Mouse (Mus musculus): ENCODE data around the gene Nup54. TPM values are rescaled to one million over a fixed set of nuclear protein-coding genes. Genes with fewer than 3 reads are reported as not detected.

The Nup54 gene
- polyA plus RNA-seq, 1 experiment from 2014 or later: 37.3 TPM

- 45% methylated on average over 18 of the region's 18 CpGs for WGBS
Observed at GRCm38 (mm10) chr5:92392542-92392941, 42.5 kb downstream of the Nup54 start.

GRCm38 (mm10) chr5:92390615-92391014 lies 44.4 kb downstream of the Nup54 start:
- no peak overlapping the region for H3K9ac ChIP-seq (ENCODE audit: low read depth, low read length)
- no peaks in the 10 kb centered on the region for H3K9me3 ChIP-seq (replicated peaks; ENCODE audit: low read length)
- no peak for DNase-seq (ENCODE audit: low spot score)
- TF ChIP-seq CTCF (IDR thresholded peaks at IDR 0.05; ENCODE audit: low read depth): no peak
- peaks cover 5% of the 10 kb centered on the region; the same call in 1 of the 2 replicates for H3K27me3 ChIP-seq (ENCODE audit: insufficient read depth, low read length)
- H3K4me2 ChIP-seq (ENCODE audit: low read length): no peak overlapping the region
- no peak for ATAC-seq (replicated peaks; ENCODE audit: low FRiP score, low read depth)
- no peaks in the 10 kb centered on the region for H3K4me1 ChIP-seq (replicated peaks; ENCODE audit: insufficient read depth, low read length)
- H3K36me3 ChIP-seq (ENCODE audit: insufficient read depth, low read length): no peaks in the 10 kb centered on the region
- H3K4me3 ChIP-seq (replicated peaks; ENCODE audit: low read depth, low read length): no peak overlapping the region
- 64% methylated on average over 8 of the region's 8 CpGs for WGBS
- no peak overlapping the region for H3K27ac ChIP-seq

More at GRCm38 (mm10) chr5:92392542-92392941, 42.5 kb downstream of the Nup54 start:
- no peaks in the 10 kb centered on the region for H3K9me3 ChIP-seq (replicated peaks; ENCODE audit: low read length)
- no peak overlapping the region for H3K27ac ChIP-seq
- no peak overlapping the region for H3K9ac ChIP-seq (ENCODE audit: low read depth, low read length)
- DNase-seq (ENCODE audit: low spot score) (no peak), ATAC-seq (replicated peaks; ENCODE audit: low FRiP score, low read depth) (no peak)
- TF ChIP-seq CTCF (IDR thresholded peaks at IDR 0.05; ENCODE audit: low read depth): no peak
- no peaks in the 10 kb centered on the region for H3K4me1 ChIP-seq (replicated peaks; ENCODE audit: insufficient read depth, low read length)
- H3K4me3 ChIP-seq (replicated peaks; ENCODE audit: low read depth, low read length): peak overlapping the region; percentile 9; the same call in 1 of the 2 replicates
- H3K4me2 ChIP-seq (ENCODE audit: low read length): peak overlapping the region; percentile 34
- no peaks in the 10 kb centered on the region for H3K36me3 ChIP-seq (ENCODE audit: insufficient read depth, low read length)
- H3K27me3 ChIP-seq (ENCODE audit: insufficient read depth, low read length): peaks cover 5% of the 10 kb centered on the region; the same call in 1 of the 2 replicates

- Histone ChIP-seq H3K4me1 (replicated peaks; ENCODE audit: insufficient read depth, low read length) (no peaks in the 10 kb centered on the region), H3K9ac (ENCODE audit: low read depth, low read length) (no peak overlapping the region), H3K27ac (no peak overlapping the region), H3K27me3 (ENCODE audit: insufficient read depth, low read length) (peaks cover 5% of the 10 kb centered on the region; the same call in 1 of the 2 replicates), H3K4me3 (replicated peaks; ENCODE audit: low read depth, low read length) (no peak overlapping the region), H3K9me3 (replicated peaks; ENCODE audit: low read length) (no peaks in the 10 kb centered on the region), H3K4me2 (ENCODE audit: low read length) (no peak overlapping the region), H3K36me3 (ENCODE audit: insufficient read depth, low read length) (no peaks in the 10 kb centered on the region)
- no peak for DNase-seq (ENCODE audit: low spot score)
- no peak for TF ChIP-seq CTCF (IDR thresholded peaks at IDR 0.05; ENCODE audit: low read depth)
- no peak for ATAC-seq (replicated peaks; ENCODE audit: low FRiP score, low read depth)
- WGBS: 82% methylated on average over 2 of the region's 2 CpGs
Observed at GRCm38 (mm10) chr5:92389977-92390376, 45.0 kb downstream of the Nup54 start.

DNA sequence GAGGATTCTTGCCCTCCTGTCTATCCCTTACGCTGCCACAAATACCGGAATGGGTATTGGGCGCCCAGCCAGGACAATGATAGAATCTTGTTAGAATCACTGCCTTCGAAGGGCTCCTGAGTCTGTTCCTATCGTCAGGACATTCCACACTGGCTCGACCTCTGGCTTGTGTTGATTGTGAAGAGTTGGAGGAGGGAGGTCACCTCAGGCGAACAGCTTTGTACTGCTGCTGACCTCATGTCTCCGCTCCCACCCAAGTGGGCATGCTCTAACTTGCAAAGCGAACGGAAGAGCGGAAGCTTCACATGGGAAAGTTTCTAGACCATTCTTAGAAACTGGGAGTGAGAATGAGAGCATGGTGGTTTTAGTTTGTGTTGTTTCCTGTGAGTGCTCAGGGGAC lies 47.6 kb downstream of the Nup54 start:
- peak; percentile 31 for DNase-seq (ENCODE audit: low spot score)
- Histone ChIP-seq H3K4me3 (replicated peaks; ENCODE audit: low read depth, low read length) (no peak overlapping the region), H3K4me1 (replicated peaks; ENCODE audit: insufficient read depth, low read length) (no peaks in the 10 kb centered on the region), H3K9ac (ENCODE audit: low read depth, low read length) (no peak overlapping the region), H3K27me3 (ENCODE audit: insufficient read depth, low read length) (peaks cover 5% of the 10 kb centered on the region; the same call in 1 of the 2 replicates), H3K9me3 (replicated peaks; ENCODE audit: low read length) (no peaks in the 10 kb centered on the region), H3K27ac (peak overlapping the region; percentile 21; the same call in 1 of the 2 replicates), H3K4me2 (ENCODE audit: low read length) (no peak overlapping the region), H3K36me3 (ENCODE audit: insufficient read depth, low read length) (no peaks in the 10 kb centered on the region)
- 47% methylated on average over 11 of the region's 11 CpGs for WGBS
- no peak for TF ChIP-seq CTCF (IDR thresholded peaks at IDR 0.05; ENCODE audit: low read depth)
- no peak for ATAC-seq (replicated peaks; ENCODE audit: low FRiP score, low read depth)

- DNase-seq (ENCODE audit: low spot score): peak; percentile 79
- WGBS: 23% methylated on average over 6 of the region's 6 CpGs
- no peak overlapping the region for H3K4me2 ChIP-seq (ENCODE audit: low read length)
- no peaks in the 10 kb centered on the region for H3K4me1 ChIP-seq (replicated peaks; ENCODE audit: insufficient read depth, low read length)
- no peaks in the 10 kb centered on the region for H3K36me3 ChIP-seq (ENCODE audit: insufficient read depth, low read length)
- peaks cover 5% of the 10 kb centered on the region; the same call in 1 of the 2 replicates for H3K27me3 ChIP-seq (ENCODE audit: insufficient read depth, low read length)
- no peaks in the 10 kb centered on the region for H3K9me3 ChIP-seq (replicated peaks; ENCODE audit: low read length)
- peak; percentile 18; the same call in 1 of the 2 replicates for ATAC-seq (replicated peaks; ENCODE audit: low FRiP score, low read depth)
- no peak overlapping the region for H3K9ac ChIP-seq (ENCODE audit: low read depth, low read length)
- TF ChIP-seq CTCF (IDR thresholded peaks at IDR 0.05; ENCODE audit: low read depth): peak; percentile 56
- H3K4me3 ChIP-seq (replicated peaks; ENCODE audit: low read depth, low read length): no peak overlapping the region
- 0 out of 2 replicates have a peak overlapping the region, but pooled peaks have one; percentile 21 for H3K27ac ChIP-seq
Observed at GRCm38 (mm10) chr5:92386643-92387042, 48.4 kb downstream of the Nup54 start.

DNA sequence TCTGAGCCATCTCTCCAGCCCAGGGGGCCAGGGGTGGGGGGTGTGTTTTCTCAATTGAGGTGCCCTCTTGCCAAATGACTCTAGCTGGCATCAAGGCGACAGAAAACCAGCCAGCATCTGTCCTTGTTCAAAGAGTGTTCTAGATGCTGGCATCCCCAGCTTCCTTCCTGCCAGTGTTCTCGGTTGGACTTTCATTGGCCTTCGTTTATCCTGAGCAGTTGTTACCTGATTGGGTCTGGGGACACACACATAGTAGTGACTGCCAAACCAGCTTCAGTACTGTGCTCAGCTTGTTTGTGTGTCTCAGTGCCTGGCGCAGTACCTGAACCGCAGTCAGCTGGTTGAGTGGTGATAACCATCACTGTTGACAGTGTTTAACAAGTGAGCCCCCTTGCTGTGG lies 48.9 kb downstream of the Nup54 start:
- Histone ChIP-seq H3K4me3 (replicated peaks; ENCODE audit: low read depth, low read length) (no peak overlapping the region), H3K27ac (no peak overlapping the region), H3K4me1 (replicated peaks; ENCODE audit: insufficient read depth, low read length) (no peaks in the 10 kb centered on the region), H3K36me3 (ENCODE audit: insufficient read depth, low read length) (no peaks in the 10 kb centered on the region), H3K4me2 (ENCODE audit: low read length) (no peak overlapping the region), H3K27me3 (ENCODE audit: insufficient read depth, low read length) (peaks cover 5% of the 10 kb centered on the region; the same call in 1 of the 2 replicates), H3K9me3 (replicated peaks; ENCODE audit: low read length) (no peaks in the 10 kb centered on the region), H3K9ac (ENCODE audit: low read depth, low read length) (no peak overlapping the region)
- TF ChIP-seq CTCF (IDR thresholded peaks at IDR 0.05; ENCODE audit: low read depth): no peak
- 89% methylated on average over 5 of the region's 5 CpGs for WGBS
- ATAC-seq (replicated peaks; ENCODE audit: low FRiP score, low read depth) (no peak), DNase-seq (ENCODE audit: low spot score) (no peak)

- peak; percentile 67 for TF ChIP-seq CTCF (IDR thresholded peaks at IDR 0.05; ENCODE audit: low read depth)
- H3K4me3 ChIP-seq (replicated peaks; ENCODE audit: low read depth, low read length): no peak overlapping the region
- no peaks in the 10 kb centered on the region for H3K4me1 ChIP-seq (replicated peaks; ENCODE audit: insufficient read depth, low read length)
- H3K36me3 ChIP-seq (ENCODE audit: insufficient read depth, low read length): no peaks in the 10 kb centered on the region
- 55% methylated on average over 7 of the region's 7 CpGs for WGBS
- no peak overlapping the region for H3K9ac ChIP-seq (ENCODE audit: low read depth, low read length)
- H3K27ac ChIP-seq: no peak overlapping the region
- H3K9me3 ChIP-seq (replicated peaks; ENCODE audit: low read length): no peaks in the 10 kb centered on the region
- no peak overlapping the region for H3K4me2 ChIP-seq (ENCODE audit: low read length)
- no peak for DNase-seq (ENCODE audit: low spot score)
- no peaks in the 10 kb centered on the region for H3K27me3 ChIP-seq (ENCODE audit: insufficient read depth, low read length)
- ATAC-seq (replicated peaks; ENCODE audit: low FRiP score, low read depth): no peak
Observed at GRCm38 (mm10) chr5:92384855-92385254, 50.2 kb downstream of the Nup54 start.

All from kidney, postnatal 0 days (tissue).